ENCODE assay signal across 14 mouse cellular contexts in the genomic region with DNA sequence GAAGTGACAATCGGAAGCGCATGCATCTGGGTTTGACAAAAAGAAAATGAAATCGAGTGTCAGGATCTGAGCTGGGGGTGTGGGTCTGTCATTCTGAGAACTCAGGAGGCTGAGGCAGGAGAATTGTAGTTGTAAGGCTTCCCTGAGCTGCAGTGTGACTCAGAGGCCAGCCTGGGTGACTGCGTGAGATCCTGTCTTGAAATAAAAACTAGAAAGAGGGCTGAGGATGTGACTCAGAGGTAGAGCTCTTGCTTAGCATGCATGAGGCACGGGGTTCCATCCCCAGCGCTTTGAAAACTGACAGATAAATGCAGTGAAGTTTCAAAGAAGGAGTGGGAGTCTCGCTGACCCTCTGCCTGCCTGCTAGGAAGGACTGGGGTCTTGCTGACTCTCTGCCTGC.
DNase-seq lines count a peak whose midpoint lies in the region; ATAC-seq and TF ChIP-seq lines count a peak whose summit lies in the region.
"Had no signal": no experiment of that assay in that cellular context is flagged by ENCODE, and none has a peak within 500 bp of the region (broad histone marks: within the 10 kb centered on the region; RNA-seq: fewer than 3 reads in every experiment).

No protein-coding gene starts in this region.

- H3K4me2 ChIP-seq in hindbrain, embryonic 14.5 days (replicated peaks): no peak overlapping the region
- H3K4me2 ChIP-seq in midbrain, postnatal 0 days (ENCODE audit: low read depth, low read length, poor library complexity, severe bottlenecking): no peak overlapping the region

- peaks cover 28% of the 10 kb centered on the region for H3K36me3 ChIP-seq in hindbrain, embryonic 14.5 days (replicated peaks; ENCODE audit: control insufficient read depth, insufficient read depth)
- peaks cover 28% of the 10 kb centered on the region for H3K36me3 ChIP-seq in midbrain, postnatal 0 days (ENCODE audit: insufficient read depth, low read length)

- H3K27me3 ChIP-seq in hindbrain, embryonic 14.5 days (ENCODE audit: control insufficient read depth, insufficient read depth, low read length): no peaks in the 10 kb centered on the region
- no peaks in the 10 kb centered on the region for H3K27me3 ChIP-seq in midbrain, postnatal 0 days (ENCODE audit: insufficient read depth, low read length)
- H3K27me3 ChIP-seq: Patski had no signal

- peaks cover 9% of the 10 kb centered on the region for H3K9me3 ChIP-seq in hindbrain, embryonic 14.5 days (ENCODE audit: control insufficient read depth, low read length)
- H3K9me3 ChIP-seq in midbrain, postnatal 0 days (ENCODE audit: low read length): peaks cover 5% of the 10 kb centered on the region; the same call in 1 of the 2 replicates

- peak overlapping the region; percentile 56 for H3K27ac ChIP-seq in layer of hippocampus, adult 2 months
- H3K27ac ChIP-seq in bone marrow macrophage, adult 2 months (ENCODE audit: insufficient read depth, low read depth, low read length): peak overlapping the region; percentile 14; the same call in 1 of the 2 replicates
- peak overlapping the region; percentile 69 for H3K27ac ChIP-seq in hindbrain, embryonic 14.5 days
- H3K27ac ChIP-seq in midbrain, postnatal 0 days (ENCODE audit: low read depth, low read length): peak overlapping the region; percentile 55

- H3K4me1 ChIP-seq in bone marrow macrophage, adult 2 months (ENCODE audit: control insufficient read depth, insufficient read depth, low read length): peaks cover 24% of the 10 kb centered on the region
- H3K4me1 ChIP-seq in hindbrain, embryonic 14.5 days (replicated peaks; ENCODE audit: control insufficient read depth, insufficient read depth, low read length): peaks cover 8% of the 10 kb centered on the region
- H3K4me1 ChIP-seq in midbrain, postnatal 0 days (ENCODE audit: insufficient read depth, low read length): no peaks in the 10 kb centered on the region

- no peak for TF ChIP-seq POLR2A in bone marrow macrophage, adult 2 months (IDR thresholded peaks at IDR 0.05; ENCODE audit: borderline replicate concordance, low read depth, low read length)

- DNase-seq in layer of hippocampus, adult 2 months (ENCODE audit: low spot score in 2 of 2): peak in 1 of 2 experiments; percentile 29
- DNase-seq in layer of hippocampus, postnatal 25 days (ENCODE audit: extremely low spot score in 1 of 2, low spot score in 1 of 2): no peak
- no peak for DNase-seq in hindbrain, embryonic 14.5 days (ENCODE audit: low spot score)
- DNase-seq in midbrain, postnatal 0 days (ENCODE audit: low spot score): no peak
- DNase-seq in adrenal gland, postnatal 36 days: no peak
- no peak for DNase-seq in embryo, embryonic 10 days (ENCODE audit: low spot score)
- DNase-seq in natural killer cell, adult 2 months (ENCODE audit: low spot score in 2 of 2): no peak
- DNase-seq: adrenal gland, postnatal 10 days; heart, adult 11 months; kidney, adult 8-10 months; lung, postnatal 10 days; thymus, postnatal 25 days had no signal

- no peak overlapping the region for H3K9ac ChIP-seq in hindbrain, embryonic 14.5 days
- no peak overlapping the region for H3K9ac ChIP-seq in midbrain, postnatal 0 days (replicated peaks; ENCODE audit: low read length, poor library complexity, severe bottlenecking)

- no peak for TF ChIP-seq CTCF in layer of hippocampus, adult 2 months (conservative IDR thresholded peaks at IDR 0.05)
- no peak for TF ChIP-seq CTCF in bone marrow macrophage, adult 2 months (IDR thresholded peaks at IDR 0.05; ENCODE audit: low read depth, low read length)
- no peak for TF ChIP-seq CTCF in midbrain, postnatal 0 days (IDR thresholded peaks at IDR 0.05)

- 58% methylated on average over 7 of the region's 7 CpGs for WGBS in hindbrain, embryonic 14.5 days
- 63% methylated on average over 7 of the region's 7 CpGs for WGBS in midbrain, postnatal 0 days

- H3K4me3 ChIP-seq in layer of hippocampus, adult 2 months: no peak overlapping the region
- H3K4me3 ChIP-seq in bone marrow macrophage, adult 2 months (ENCODE audit: insufficient read depth, low read length): no peak overlapping the region
- no peak overlapping the region for H3K4me3 ChIP-seq in hindbrain, embryonic 14.5 days (replicated peaks; ENCODE audit: low read length)
- no peak overlapping the region for H3K4me3 ChIP-seq in midbrain, postnatal 0 days (ENCODE audit: low read depth, low read length)

- no peak for ATAC-seq in hindbrain, embryonic 14.5 days (ENCODE audit: low FRiP score)
- no peak for ATAC-seq in midbrain, postnatal 0 days (ENCODE audit: low FRiP score)
- ATAC-seq: Patski had no signal

Comparison
In these comparisons a context has a peak if more than half of its experiments do, and no peak if none do; other contexts are left out.
1. H3K27ac ChIP-seq: peak in every context shown above with its lines; median percentile 69 in hindbrain, embryonic 14.5 days; 56 in layer of hippocampus, adult 2 months; 55 in midbrain, postnatal 0 days; 14 in bone marrow macrophage, adult 2 months.